8 mouse cellular contexts compared by ENCODE assay signal in the genomic region with DNA sequence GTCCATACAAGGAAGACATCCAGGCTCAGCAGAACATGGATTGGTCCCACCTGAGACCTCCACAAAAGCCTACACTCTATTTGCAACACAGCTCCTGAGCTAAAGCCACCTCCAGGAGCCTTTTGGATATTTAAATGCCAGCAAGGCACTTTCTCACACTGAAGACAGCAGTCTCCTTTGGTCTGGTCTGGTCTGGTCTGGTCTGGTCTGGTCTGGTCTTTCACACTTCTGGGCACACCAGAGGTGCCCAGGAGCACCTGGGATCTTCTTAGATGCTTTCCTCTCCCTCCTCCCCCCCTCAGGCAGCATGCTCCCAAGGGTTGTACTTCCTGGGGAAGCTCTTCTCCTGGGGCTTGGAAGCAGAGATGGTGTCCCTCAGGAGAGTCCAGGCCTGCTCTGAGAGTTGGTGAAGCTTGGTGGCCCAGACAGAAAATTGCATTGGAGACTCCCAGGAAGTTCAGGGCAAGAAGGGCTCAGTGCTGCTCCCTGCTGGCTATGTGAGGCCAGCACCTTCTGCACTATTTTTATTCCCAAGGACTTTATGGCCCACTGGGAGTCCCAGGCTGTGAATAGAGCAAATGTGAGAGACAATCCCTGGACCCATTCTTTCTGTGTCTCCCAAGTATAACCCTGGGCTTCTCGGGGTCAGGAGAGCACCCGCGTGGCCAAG. TPM values are rescaled to one million over a fixed set of nuclear protein-coding genes. Genes with fewer than 3 reads are reported as not detected.
A peak's percentile ranks its signal among the peaks of the same experiment; 100 is the strongest.
DNase-seq lines count a peak whose midpoint lies in the region; ATAC-seq and TF ChIP-seq lines count a peak whose summit lies in the region.

No protein-coding gene starts in this region.

- H3K27ac ChIP-seq in hindbrain, embryonic 10.5 days, result no peak overlapping the region
- H3K27ac ChIP-seq in hindbrain, embryonic 16.5 days (ENCODE audit: low read depth, low read length), result no peak overlapping the region
- no peak overlapping the region for H3K27ac ChIP-seq in thymus, adult 2 months (ENCODE audit: control insufficient read depth, insufficient read depth, low read length)
- no peak overlapping the region for H3K27ac ChIP-seq in cortical plate, adult 2 months (ENCODE audit: insufficient read depth, low read length)

- TF ChIP-seq CTCF in thymus, adult 2 months (IDR thresholded peaks at IDR 0.05; ENCODE audit: borderline replicate concordance, control insufficient read depth, extremely low read depth, insufficient read depth, low read length, poor library complexity), result peak; percentile 68; the same call in 1 of the 2 replicates
- peak; percentile 63 for TF ChIP-seq CTCF in cortical plate, adult 2 months (IDR thresholded peaks at IDR 0.05; ENCODE audit: extremely low read depth, insufficient read depth, low read length)

- no peak overlapping the region for H3K4me3 ChIP-seq in hindbrain, embryonic 10.5 days
- no peak overlapping the region for H3K4me3 ChIP-seq in hindbrain, embryonic 16.5 days (ENCODE audit: low read length)
- no peak overlapping the region for H3K4me3 ChIP-seq in thymus, adult 2 months (ENCODE audit: control insufficient read depth, insufficient read depth, low read length)
- no peak overlapping the region for H3K4me3 ChIP-seq in cortical plate, adult 2 months (ENCODE audit: insufficient read depth, low read length)

- no peak for ATAC-seq in hindbrain, embryonic 16.5 days
- peak; percentile 33; the same call in 1 of the 2 replicates for ATAC-seq in neutrophil, adult 5-6 weeks (ENCODE audit: extremely low read depth, insufficient number of reproducible peaks, low FRiP score, poor library complexity, severe bottlenecking)

- DNase-seq in hindbrain, embryonic 10.5 days (ENCODE audit: low spot score), result peak; percentile 50
- DNase-seq in thymus, adult 2 months, result peak; percentile 18
- DNase-seq in thymus, adult 18-20 months, result no peak
- DNase-seq in kidney, postnatal 14 days, result peak; percentile 66
- DNase-seq in yolk sac, embryonic 10.5 days (ENCODE audit: low spot score), result no peak

- peaks cover 17% of the 10 kb centered on the region; the same call in 1 of the 2 replicates for H3K4me1 ChIP-seq in hindbrain, embryonic 10.5 days (replicated peaks)
- no peaks in the 10 kb centered on the region; the same call in 1 of the 2 replicates for H3K4me1 ChIP-seq in hindbrain, embryonic 16.5 days (ENCODE audit: control insufficient read depth, insufficient read depth, low read depth, low read length)
- H3K4me1 ChIP-seq in thymus, adult 2 months (replicated peaks; ENCODE audit: control insufficient read depth, insufficient read depth, low read length), result no peaks in the 10 kb centered on the region
- H3K4me1 ChIP-seq in cortical plate, adult 2 months (ENCODE audit: control insufficient read depth, insufficient read depth, low read length), result peaks cover 21% of the 10 kb centered on the region

- no peak overlapping the region for H3K4me2 ChIP-seq in hindbrain, embryonic 16.5 days (ENCODE audit: low read length)

- no peak for TF ChIP-seq POLR2A in thymus, adult 2 months (IDR thresholded peaks at IDR 0.05; ENCODE audit: control insufficient read depth, extremely low read depth, insufficient read depth, low read length, poor library complexity)
- TF ChIP-seq POLR2A in cortical plate, adult 2 months (IDR thresholded peaks at IDR 0.05; ENCODE audit: extremely low read depth, insufficient read depth, low read length), result no peak

- H3K27me3 ChIP-seq in hindbrain, embryonic 10.5 days (ENCODE audit: insufficient read depth, poor library complexity, severe bottlenecking), result no peaks in the 10 kb centered on the region; the same call in 1 of the 2 replicates
- H3K27me3 ChIP-seq in hindbrain, embryonic 16.5 days (replicated peaks; ENCODE audit: control insufficient read depth, insufficient read depth, low read length), result no peaks in the 10 kb centered on the region
- no peaks in the 10 kb centered on the region for H3K27me3 ChIP-seq in thymus, adult 2 months (ENCODE audit: control insufficient read depth, insufficient read depth, low read length)

- no peaks in the 10 kb centered on the region for H3K36me3 ChIP-seq in hindbrain, embryonic 10.5 days
- H3K36me3 ChIP-seq in hindbrain, embryonic 16.5 days (ENCODE audit: control insufficient read depth, insufficient read depth, low read length), result no peaks in the 10 kb centered on the region
- H3K36me3 ChIP-seq in thymus, adult 2 months (ENCODE audit: control insufficient read depth, insufficient read depth, low read length), result no peaks in the 10 kb centered on the region

- H3K9me3 ChIP-seq in hindbrain, embryonic 10.5 days, result no peaks in the 10 kb centered on the region
- H3K9me3 ChIP-seq in hindbrain, embryonic 16.5 days (ENCODE audit: control insufficient read depth, low read length), result no peaks in the 10 kb centered on the region

- WGBS in hindbrain, embryonic 10.5 days, result 44% methylated on average over 3 of the region's 3 CpGs
- 40% methylated on average over 3 of the region's 3 CpGs for WGBS in hindbrain, embryonic 16.5 days
- WGBS in thymus, adult 2 months, result 78% methylated on average over 3 of the region's 3 CpGs

- no peak overlapping the region for H3K9ac ChIP-seq in hindbrain, embryonic 16.5 days (ENCODE audit: low read depth, low read length)

RNA-seq across cellular contexts. Expression of gene Mybph, which starts 8.6 kb away (rescaled TPM):
- polyA plus RNA-seq in hindbrain, embryonic 10.5 days (2016; fragmentation: Nextera tagmentation; extraction: Ambion mirVana), result 0.21 and 0.39 TPM in 2 replicates
- 0.09 and 3.2 TPM in 2 replicates for polyA plus RNA-seq in hindbrain, embryonic 16.5 days (2015; fragmentation: Nextera tagmentation; extraction: Ambion mirVana)
- 0.33 and 0.35 TPM in 2 replicates for polyA plus RNA-seq in thymus, adult 2 months (2012; rRNA removed)
- 0.17 and 0.23 TPM in 2 replicates for polyA plus RNA-seq in cortical plate, adult 2 months (2012; rRNA removed)
- total RNA-seq in neutrophil, adult 5-6 weeks (2017), result not detected in 2 replicates

RNA-seq across cellular contexts. Expression of gene Chil1, which starts 19.9 kb away (rescaled TPM):
- 1.5 and 3.4 TPM in 2 replicates for polyA plus RNA-seq in hindbrain, embryonic 10.5 days (2016; fragmentation: Nextera tagmentation; extraction: Ambion mirVana)
- polyA plus RNA-seq in hindbrain, embryonic 16.5 days (2015; fragmentation: Nextera tagmentation; extraction: Ambion mirVana), result 2.7 and 3.9 TPM in 2 replicates
- 9.0 and 9.5 TPM in 2 replicates for polyA plus RNA-seq in thymus, adult 2 months (2012; rRNA removed)
- 18.0 and 18.1 TPM in 2 replicates for polyA plus RNA-seq in cortical plate, adult 2 months (2012; rRNA removed)
- total RNA-seq in neutrophil, adult 5-6 weeks (2017), result 241 and 251 TPM in 2 replicates

RNA-seq across cellular contexts. Expression of gene Adora1, which starts 33.3 kb away (rescaled TPM):
- 0.37 and 0.46 TPM in 2 replicates for polyA plus RNA-seq in hindbrain, embryonic 10.5 days (2016; fragmentation: Nextera tagmentation; extraction: Ambion mirVana)
- 29.8 and 35.9 TPM in 2 replicates for polyA plus RNA-seq in hindbrain, embryonic 16.5 days (2015; fragmentation: Nextera tagmentation; extraction: Ambion mirVana)
- 6.2 and 6.3 TPM in 2 replicates for polyA plus RNA-seq in thymus, adult 2 months (2012; rRNA removed)
- 154 and 161 TPM in 2 replicates for polyA plus RNA-seq in cortical plate, adult 2 months (2012; rRNA removed)
- not detected in 2 replicates for total RNA-seq in neutrophil, adult 5-6 weeks (2017)

Comparison
In these comparisons a context has a peak if more than half of its experiments do, and no peak if none do; other contexts are left out.
1. DNase-seq: peak in hindbrain, embryonic 10.5 days (single experiment), thymus, adult 2 months (single experiment) and kidney, postnatal 14 days (single experiment); none in thymus, adult 18-20 months (0 of 2) and yolk sac, embryonic 10.5 days (single experiment).